In genomic region chr11:63023461-63023860, GRCm38 (mm10) we compare ENCODE assay signal across 16 mouse cellular contexts. TPM values are rescaled to one million over a fixed set of nuclear protein-coding genes. Genes with fewer than 3 reads are reported as not detected.
DNase-seq lines count a peak whose midpoint lies in the region; ATAC-seq lines count a peak whose summit lies in the region.
"Had no signal": no experiment of that assay in that cellular context is flagged by ENCODE, and none has a peak within 500 bp of the region (broad histone marks: within the 10 kb centered on the region; RNA-seq: fewer than 3 reads in every experiment).

No protein-coding gene starts in this region.

- H3K27ac ChIP-seq in kidney, embryonic 16.5 days (ENCODE audit: low read length) = peak overlapping the region; percentile 52; the same call in 1 of the 2 replicates
- peak overlapping the region; percentile 20; the same call in 1 of the 2 replicates for H3K27ac ChIP-seq in embryonic facial prominence, embryonic 10.5 days (replicated peaks)
- H3K27ac ChIP-seq in stomach, embryonic 15.5 days = peak overlapping the region; percentile 73
- H3K27ac ChIP-seq: forebrain, embryonic 10.5 days had no signal

- no peak for DNase-seq in kidney, postnatal 25 days
- no peak for DNase-seq in embryonic facial prominence, embryonic 10.5 days (ENCODE audit: low spot score)
- peak; percentile 56 to 60 for DNase-seq in heart, postnatal 10 days
- DNase-seq in left cerebral cortex, postnatal 4 days = no peak
- DNase-seq in kidney, postnatal 4 days = no peak
- DNase-seq: spleen, adult 18-20 months; thymus, postnatal 25 days had no signal

- no peak overlapping the region for H3K9ac ChIP-seq in kidney, embryonic 16.5 days (replicated peaks; ENCODE audit: low read length)
- H3K9ac ChIP-seq in stomach, embryonic 15.5 days = no peak overlapping the region

- 79% methylated on average over 5 of the region's 5 CpGs for WGBS in kidney, embryonic 16.5 days
- 83% methylated on average over 5 of the region's 5 CpGs for WGBS in embryonic facial prominence, embryonic 10.5 days
- WGBS in stomach, embryonic 15.5 days = 56% methylated on average over 5 of the region's 5 CpGs

- no peaks in the 10 kb centered on the region for H3K9me3 ChIP-seq in kidney, embryonic 16.5 days (ENCODE audit: low read length)
- no peaks in the 10 kb centered on the region for H3K9me3 ChIP-seq in embryonic facial prominence, embryonic 10.5 days
- no peaks in the 10 kb centered on the region for H3K9me3 ChIP-seq in stomach, embryonic 15.5 days
- H3K9me3 ChIP-seq: forebrain, embryonic 10.5 days had no signal

- H3K4me1 ChIP-seq in kidney, embryonic 16.5 days (ENCODE audit: insufficient read depth, low read length) = peaks cover 21% of the 10 kb centered on the region
- H3K4me1 ChIP-seq in embryonic facial prominence, embryonic 10.5 days = peaks cover 53% of the 10 kb centered on the region
- peaks cover 35% of the 10 kb centered on the region; the same call in 1 of the 2 replicates for H3K4me1 ChIP-seq in stomach, embryonic 15.5 days

- H3K4me3 ChIP-seq in kidney, embryonic 16.5 days (ENCODE audit: low read length) = no peak overlapping the region
- H3K4me3 ChIP-seq in embryonic facial prominence, embryonic 10.5 days = no peak overlapping the region
- no peak overlapping the region for H3K4me3 ChIP-seq in stomach, embryonic 15.5 days (replicated peaks)
- H3K4me3 ChIP-seq: forebrain, embryonic 10.5 days had no signal

- H3K36me3 ChIP-seq in kidney, embryonic 16.5 days (ENCODE audit: insufficient read depth, low read length) = no peaks in the 10 kb centered on the region
- H3K36me3 ChIP-seq in embryonic facial prominence, embryonic 10.5 days (replicated peaks) = no peaks in the 10 kb centered on the region
- no peaks in the 10 kb centered on the region for H3K36me3 ChIP-seq in stomach, embryonic 15.5 days
- H3K36me3 ChIP-seq: forebrain, embryonic 10.5 days had no signal

- no peaks in the 10 kb centered on the region for H3K27me3 ChIP-seq in kidney, embryonic 16.5 days (ENCODE audit: insufficient read depth, low read length)
- no peaks in the 10 kb centered on the region for H3K27me3 ChIP-seq in embryonic facial prominence, embryonic 10.5 days (replicated peaks; ENCODE audit: low read depth, poor library complexity, severe bottlenecking)
- no peaks in the 10 kb centered on the region for H3K27me3 ChIP-seq in stomach, embryonic 15.5 days (replicated peaks)

- H3K4me2 ChIP-seq in kidney, embryonic 16.5 days (replicated peaks; ENCODE audit: low read depth, low read length) = no peak overlapping the region
- no peak overlapping the region for H3K4me2 ChIP-seq in stomach, embryonic 15.5 days

- intact Hi-C loops in heart, postnatal 10 days (cut with DNase I) = no loop called here
- intact Hi-C loops in left cerebral cortex, postnatal 4 days (cut with DNase I) = no loop called here

- ATAC-seq in kidney, embryonic 16.5 days (ENCODE audit: low FRiP score, low TSS enrichment) = no peak
- ATAC-seq in stomach, embryonic 15.5 days (ENCODE audit: insufficient read depth, low FRiP score, low read depth) = no peak
- ATAC-seq: midbrain, embryonic 16.5 days had no signal

RNA-seq across cellular contexts. Expression of gene Tekt3, which starts 38.0 kb away (rescaled TPM):
- not detected in 2 replicates for polyA plus RNA-seq in kidney, embryonic 16.5 days (2015; fragmentation: Nextera tagmentation; extraction: Ambion mirVana)
- not detected in 2 replicates for polyA plus RNA-seq in embryonic facial prominence, embryonic 10.5 days (2016; fragmentation: Nextera tagmentation; extraction: Ambion mirVana)
- not detected for total RNA-seq in heart, postnatal 10 days (2021)
- polyA plus RNA-seq in stomach, embryonic 15.5 days (2015; fragmentation: Nextera tagmentation; extraction: Ambion mirVana) = not detected in 2 replicates
- under 1 TPM in 1 of 2 experiments, not detected in 1; 0.20 TPM for total RNA-seq in left cerebral cortex, postnatal 4 days (2021)
- total RNA-seq: layer of hippocampus, adult 18-20 months; left cerebral cortex, postnatal 25 days; neutrophil, adult 5-6 weeks had no signal
- polyA plus RNA-seq: forebrain, embryonic 10.5 days; heart, embryonic 14.5 days; liver, embryonic 16.5 days; midbrain, embryonic 16.5 days had no signal

Comparison
In these comparisons a context has a peak if more than half of its experiments do, and no peak if none do; other contexts are left out.
1. H3K27ac ChIP-seq: peak in every context shown above with its lines; median percentile 73 in stomach, embryonic 15.5 days; 52 in kidney, embryonic 16.5 days; 20 in embryonic facial prominence, embryonic 10.5 days.
2. DNase-seq: peak in heart, postnatal 10 days (2 of 2); none in kidney, postnatal 25 days (0 of 2), embryonic facial prominence, embryonic 10.5 days (single experiment), left cerebral cortex, postnatal 4 days (single experiment) and kidney, postnatal 4 days (0 of 2).